Mouse (Mus musculus): ENCODE data around the gene Olfr49. TPM values are rescaled to one million over a fixed set of nuclear protein-coding genes. Genes with fewer than 3 reads are reported as not detected.
"Not testable (repeated sequence)": the region's sequence is repeated elsewhere in the genome, so short reads cannot be mapped to it uniquely, and the experiment has no call there.

Gene Olfr49
- total RNA-seq, 4 experiments from 2014 or later: not detected

DNA sequence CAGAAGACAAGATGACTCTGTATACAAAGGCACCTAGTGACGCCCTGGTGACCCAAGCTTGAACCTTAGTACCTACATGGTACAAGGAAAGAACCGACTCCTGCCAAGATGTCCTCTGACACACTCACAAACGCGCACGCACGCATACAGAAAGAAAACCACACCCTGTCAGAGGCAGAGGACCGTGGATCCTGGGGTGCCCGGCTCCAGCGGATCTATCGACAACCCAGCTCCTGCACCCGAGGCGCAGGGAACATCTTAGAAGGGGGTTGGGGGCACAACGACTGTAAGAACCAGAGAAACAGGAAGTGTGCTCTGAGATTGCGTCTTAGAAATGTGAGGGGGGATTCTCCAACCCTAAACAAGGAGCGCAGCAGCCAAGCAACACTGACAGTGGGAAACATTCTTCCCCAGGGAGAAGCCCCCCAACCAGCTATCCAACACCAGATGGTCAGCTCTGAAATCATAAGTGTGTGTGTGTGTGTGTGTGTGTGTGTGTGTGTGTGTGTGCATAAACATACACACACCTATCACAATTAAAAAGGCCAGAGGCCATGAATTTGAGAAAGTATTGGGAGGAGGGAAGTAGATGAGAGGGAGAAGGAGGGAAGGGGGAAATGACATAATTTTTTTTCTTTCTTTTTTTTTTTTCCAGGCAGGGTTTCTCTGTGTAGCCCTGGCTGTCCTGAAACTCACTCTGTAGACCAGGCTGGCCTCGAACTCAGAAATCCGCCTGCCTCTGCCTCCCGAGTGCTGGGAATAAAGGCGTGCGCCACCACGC, 53.4 kb downstream of the Olfr49 start:
- no peak for DNase-seq (ENCODE audit: low spot score in 2 of 2)

DNA sequence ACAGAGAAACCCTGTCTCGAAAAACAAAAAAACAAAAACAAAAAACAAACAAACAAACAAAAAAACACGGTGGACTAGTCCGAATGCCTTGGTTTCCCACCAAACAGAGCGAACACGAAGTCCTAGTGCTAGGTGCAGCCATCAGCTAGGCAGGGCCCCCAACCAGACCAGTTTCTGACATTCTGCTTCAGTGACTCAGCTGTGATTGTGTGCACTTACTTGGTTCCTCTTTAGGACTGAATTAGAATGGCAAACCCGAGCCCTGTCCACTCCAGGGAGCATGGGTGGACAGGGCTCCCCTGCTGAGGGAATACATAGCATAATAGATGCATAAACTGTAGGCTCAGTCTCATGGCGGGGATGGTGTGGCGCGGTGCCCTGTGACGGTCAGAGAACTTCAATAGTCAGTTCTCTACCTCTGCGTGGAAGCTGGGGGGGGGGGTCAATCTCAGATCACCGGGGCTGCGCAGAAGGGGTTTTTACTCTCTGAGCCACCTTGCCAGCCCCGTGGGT, 54.0 kb downstream of the Olfr49 start:
- DNase-seq (ENCODE audit: low spot score in 2 of 2): no peak

DNA sequence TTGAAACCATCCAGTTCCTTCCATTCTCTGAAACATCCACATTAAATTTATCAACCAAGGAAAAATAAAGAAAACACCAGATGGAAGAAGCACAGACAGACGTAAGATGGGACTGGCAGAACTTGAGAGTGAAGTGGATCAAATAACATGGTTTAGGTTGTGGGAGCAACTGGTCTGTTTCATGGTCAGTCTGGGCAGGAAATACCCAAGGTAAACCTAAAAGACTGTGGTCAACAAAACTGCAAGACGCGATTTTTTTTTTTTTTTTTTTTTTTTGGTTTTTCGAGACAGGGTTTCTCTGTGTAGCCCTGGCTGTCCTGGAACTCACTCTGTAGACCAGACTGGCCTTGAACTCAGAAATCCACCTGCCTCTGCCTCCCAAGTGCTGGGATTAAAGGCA, 54.9 kb downstream of the Olfr49 start:
- not testable (repeated sequence) for DNase-seq (ENCODE audit: low spot score in 2 of 2)

DNA sequence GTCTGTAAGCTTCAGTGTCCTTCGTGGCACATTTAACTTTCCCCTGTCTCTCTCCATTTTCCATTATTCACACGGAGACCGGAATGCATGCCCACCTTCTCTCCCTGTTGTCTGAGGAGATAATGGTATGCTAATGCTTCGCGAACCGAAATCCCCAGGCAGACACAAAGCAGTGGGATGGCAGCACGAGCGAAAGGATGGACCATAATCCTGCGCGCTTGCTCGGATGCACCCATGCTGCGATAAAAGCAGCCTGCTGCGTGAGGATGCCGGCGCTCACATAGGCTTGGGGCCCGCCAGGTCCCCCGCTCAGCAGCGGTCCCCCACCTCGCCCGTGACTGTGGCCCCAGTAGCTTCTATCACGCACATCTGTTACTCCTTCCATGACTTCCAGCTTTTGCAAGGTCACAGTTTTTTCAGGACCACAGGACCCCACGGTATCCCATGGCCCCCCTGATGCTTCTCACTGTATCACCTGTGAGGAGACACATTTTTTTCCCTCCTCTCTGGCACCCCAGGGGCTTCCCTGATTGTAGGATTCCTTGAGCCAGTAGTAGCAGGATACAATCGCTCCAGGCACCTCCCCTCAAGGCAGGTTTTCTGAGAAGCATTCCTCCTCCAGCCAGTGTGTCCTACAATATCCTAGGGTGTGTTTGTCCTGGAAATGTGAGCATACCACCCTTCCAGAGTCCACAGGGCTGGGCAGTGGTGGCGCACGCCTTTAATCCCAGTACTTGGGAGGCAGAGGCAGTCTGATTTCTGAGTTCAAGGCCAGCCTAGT, 55.6 kb downstream of the Olfr49 start:
- DNase-seq (ENCODE audit: low spot score in 2 of 2): no peak

DNA sequence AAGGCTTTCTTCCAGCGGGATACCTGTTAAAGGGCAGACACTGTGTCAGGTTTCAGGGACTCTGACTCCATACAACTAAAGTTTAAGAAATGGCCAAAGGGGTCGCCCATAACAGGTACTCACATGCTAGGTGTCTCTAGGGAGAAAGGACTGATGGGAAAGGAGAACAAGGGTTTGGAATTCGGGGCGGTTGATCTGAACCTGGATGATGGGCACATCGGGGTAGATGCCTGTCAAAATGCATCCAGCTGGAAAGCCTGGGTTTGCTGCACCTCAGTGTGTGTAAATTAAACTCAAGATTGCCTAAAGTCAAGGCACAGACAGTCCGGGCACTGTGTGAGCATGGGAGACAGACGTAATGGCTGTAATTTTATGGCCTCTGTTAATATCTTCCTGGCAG, 56.2 kb downstream of the Olfr49 start:
- no peak for DNase-seq (ENCODE audit: low spot score in 2 of 2)

Other genes with a start within 250 kb of the Olfr49 start
- gene Dad1, start 30.8 kb downstream of the Olfr49 start, total RNA-seq (2022): 100 to 1,000 TPM; 107 to 115 (median 113) TPM
- gene Abhd4, start 30.8 kb downstream of the Olfr49 start, total RNA-seq (2022): 10 to 100 TPM; 53.6 to 66.2 (median 59.0) TPM
- 10 to 100 TPM; 51.0 to 56.7 (median 55.1) TPM for gene Oxa1l, start 75.9 kb upstream of the Olfr49 start, total RNA-seq (2022)
- gene Slc7a7, start 132.8 kb upstream of the Olfr49 start, total RNA-seq (2022): 1 to 10 TPM; 1.1 to 7.5 (median 3.4) TPM
- gene Mrpl52, start 142.0 kb upstream of the Olfr49 start, total RNA-seq (2022): 100 to 1,000 TPM in 2 of 4 experiments, 10 to 100 TPM in 2; 71.6 to 109 (median 87.4) TPM
- gene Mmp14, start 146.7 kb upstream of the Olfr49 start, total RNA-seq (2022): 10 to 100 TPM in 3 of 4 experiments, 1 to 10 TPM in 1; 8.7 to 14.8 (median 11.9) TPM
- 10 to 100 TPM; 24.1 to 27.4 (median 25.8) TPM for gene Lrp10, start 179.2 kb upstream of the Olfr49 start, total RNA-seq (2022)
- 10 to 100 TPM; 11.7 to 18.2 (median 13.6) TPM for gene Rem2, start 191.2 kb upstream of the Olfr49 start, total RNA-seq (2022)
- gene Prmt5, start 232.6 kb upstream of the Olfr49 start, total RNA-seq (2022): 10 to 100 TPM; 50.0 to 58.5 (median 55.0) TPM